Mouse (Mus musculus) frontal cortex, postnatal 10 days (tissue): ENCODE data around the gene Klk12.

Experiments
- DNase-seq, 2 experiments: peaks; one replicate each; pipeline ENCODE4 v3.0.0; 2022; ENCODE audit warnings: low spot score in 2 of 2, mixed read lengths in 1 of 2

Klk12 gene

DNA sequence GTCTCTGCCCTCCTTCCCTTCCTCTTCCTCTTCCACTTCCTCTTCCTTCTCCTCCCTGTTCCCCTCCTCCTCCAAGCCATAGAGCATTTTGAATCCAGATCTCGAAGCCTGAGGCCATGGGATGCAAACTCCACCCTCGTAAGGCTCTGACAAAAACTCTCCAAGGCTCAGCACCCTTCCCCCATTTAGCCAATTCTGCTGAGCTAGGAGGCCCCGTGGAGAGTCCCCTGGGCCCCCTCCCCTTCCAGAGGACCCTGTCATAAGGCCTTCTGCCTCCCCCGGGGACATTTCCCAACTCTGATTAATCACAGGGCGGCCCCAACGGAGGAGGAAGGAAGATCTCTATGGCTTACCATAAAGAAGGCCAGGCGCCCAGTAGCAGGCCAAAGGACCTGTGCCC, 22.9 kb downstream of the Klk12 start, which contains the start of gene Klk9:
TSS of gene Klk9 (plus strand) at position 301 of the 400 bp plus-strand sequence.
- DNase-seq: no peak

DNA sequence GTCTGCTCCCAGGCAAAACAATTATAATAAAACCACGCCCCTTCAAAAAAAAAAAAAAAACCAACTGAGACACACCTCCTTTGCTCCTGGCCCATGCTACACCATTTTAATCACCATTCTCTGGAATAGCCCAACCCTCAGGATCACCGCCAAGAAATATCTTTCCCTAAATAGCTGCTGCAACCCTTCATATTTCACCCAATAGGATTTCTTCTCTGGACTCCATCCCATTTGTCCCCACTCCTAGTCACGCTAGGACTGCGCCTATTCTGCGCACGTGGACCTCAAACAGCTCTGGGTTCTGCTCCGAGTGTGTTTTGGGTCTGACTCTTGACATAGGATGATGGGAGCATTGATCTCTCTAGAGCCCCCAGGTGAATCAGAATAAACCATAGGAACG, 27.7 kb downstream of the Klk12 start:
- no peak for DNase-seq

GRCm38 (mm10) chr7:43797333-43797769, 28.7 kb downstream of the Klk12 start, which contains the start of gene Klk8:
Klk8 (plus strand) TSS chr7:43797577.
- DNase-seq: no peak

DNA sequence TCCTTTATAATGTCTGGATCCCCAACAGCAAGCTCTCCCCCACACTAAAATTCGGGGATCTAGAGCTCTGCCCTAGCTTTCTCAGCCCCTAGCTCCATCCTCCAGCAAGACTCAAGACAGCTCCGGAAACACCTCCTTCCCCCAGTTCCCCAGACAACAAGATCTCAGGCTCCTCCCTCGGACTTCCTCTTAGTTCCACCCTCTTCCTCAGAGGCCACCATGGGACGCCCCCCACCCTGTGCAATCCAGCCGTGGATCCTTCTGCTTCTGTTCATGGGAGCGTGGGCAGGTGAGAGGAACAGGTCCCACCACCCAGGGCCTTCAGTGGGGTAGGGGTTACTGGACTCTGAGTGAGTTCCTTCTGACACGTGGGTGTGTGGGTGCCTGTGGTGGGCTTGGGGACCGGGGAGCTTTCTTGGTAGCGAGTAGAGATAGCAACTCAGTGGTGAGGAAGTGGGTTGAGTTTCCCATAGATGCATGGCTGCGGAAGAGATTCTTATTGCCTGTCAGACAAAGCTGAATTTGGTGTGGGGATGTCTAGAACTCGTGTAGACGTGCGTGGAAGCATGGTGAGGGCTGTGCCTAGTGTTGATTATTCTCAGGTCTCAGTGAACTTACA, 29.3 kb downstream of the Klk12 start:
- no peak for DNase-seq

DNA sequence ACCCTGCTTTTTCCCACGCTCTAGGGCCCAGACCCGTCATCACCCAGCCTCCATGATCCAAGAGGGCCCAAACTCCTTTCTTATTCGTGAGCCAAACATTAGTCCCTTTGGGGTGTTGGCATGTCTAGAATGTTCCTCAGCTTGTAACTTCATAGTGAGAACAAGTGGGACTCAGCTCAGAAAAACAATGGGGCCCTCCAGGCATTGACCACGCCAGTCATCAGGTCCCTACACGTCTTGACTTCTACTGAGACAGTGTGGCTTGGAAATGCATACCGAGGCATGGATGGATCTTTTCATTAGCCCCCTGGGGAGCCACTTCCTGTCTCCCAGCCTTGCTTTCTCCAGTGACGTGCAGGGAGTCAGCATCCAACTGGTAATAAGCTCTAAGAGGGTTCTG, 31.2 kb downstream of the Klk12 start:
- DNase-seq: no peak

DNA sequence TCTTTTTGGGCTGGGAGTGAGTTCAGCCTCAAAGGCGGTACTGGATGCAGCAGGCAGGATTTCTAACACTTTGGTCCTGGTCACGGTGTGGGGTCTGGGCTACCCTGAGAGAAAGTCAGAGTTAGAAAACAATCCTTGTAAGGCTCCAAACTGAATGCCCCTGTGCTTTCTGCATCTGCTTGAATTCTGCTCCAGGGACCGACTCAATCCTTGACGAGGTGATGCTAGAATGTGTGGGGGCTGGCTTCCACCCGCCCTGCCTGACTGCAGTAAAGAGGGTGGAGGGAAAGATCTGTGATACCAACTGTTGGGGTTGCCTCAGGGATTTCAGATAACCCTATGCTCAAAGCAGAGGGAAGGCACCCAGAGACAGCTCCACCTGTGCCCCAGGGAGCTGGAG, 42.3 kb downstream of the Klk12 start, which contains the start of gene Klk7:
TSS of gene Klk7 (plus strand) at position 301 of the 400 bp plus-strand sequence.
- no peak for DNase-seq

- DNase-seq: no peak
Measured at GRCm38 (mm10) chr7:43815211-43815610, 46.5 kb downstream of the Klk12 start.

- DNase-seq: no peak
Measured at GRCm38 (mm10) chr7:43816746-43817145, 48.0 kb downstream of the Klk12 start.

DNA sequence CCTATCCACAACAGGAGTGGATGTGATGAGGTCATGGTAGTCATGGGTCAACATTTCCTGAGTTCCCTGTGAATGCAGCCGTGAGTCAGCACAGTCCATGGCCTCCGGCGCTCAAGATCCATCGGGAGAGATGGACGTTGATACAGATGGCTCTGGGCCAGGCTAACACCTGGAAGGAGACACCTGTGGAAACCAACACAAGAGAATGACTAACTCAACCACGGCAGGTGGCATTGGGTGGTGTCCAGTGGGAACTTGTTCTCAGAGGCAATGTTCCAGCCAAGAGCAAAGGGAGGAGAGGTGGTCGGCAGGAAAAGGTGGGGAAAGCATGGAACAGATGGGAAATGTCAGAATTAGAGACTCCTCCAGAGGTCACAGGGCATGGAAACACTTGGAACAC, 52.9 kb downstream of the Klk12 start:
- DNase-seq: no peak
